Mouse (Mus musculus) myocyte (in vitro differentiated cells): ENCODE measurements around the gene Epb41.

Experiments used
- E2F4 ChIP-seq: IDR thresholded peaks from one replicate; pipeline ENCODE4 v1.6.1; 2011; ENCODE audit warnings: mild to moderate bottlenecking, control low read depth, moderate library complexity; ENCODE audit not compliant: insufficient read depth
- MAX ChIP-seq: IDR thresholded peaks from one replicate; pipeline ENCODE4 v1.6.1; 2011; ENCODE audit warnings: low read depth, mild to moderate bottlenecking, control low read depth
- POLR2A ChIP-seq: IDR thresholded peaks from one replicate; pipeline ENCODE4 v1.6.1; 2011; ENCODE audit warnings: low read depth, mild to moderate bottlenecking, control low read depth, moderate library complexity; ENCODE audit not compliant: insufficient read length
- POLR2AphosphoS2 ChIP-seq: IDR thresholded peaks from one replicate; pipeline ENCODE4 v1.6.1; 2011; ENCODE audit warnings: low read depth, control low read depth; ENCODE audit not compliant: insufficient read length
- USF1 ChIP-seq: IDR thresholded peaks from one replicate; pipeline ENCODE4 v1.6.1; 2011; ENCODE audit warnings: low read depth, mild to moderate bottlenecking, control low read depth, moderate library complexity

DNA sequence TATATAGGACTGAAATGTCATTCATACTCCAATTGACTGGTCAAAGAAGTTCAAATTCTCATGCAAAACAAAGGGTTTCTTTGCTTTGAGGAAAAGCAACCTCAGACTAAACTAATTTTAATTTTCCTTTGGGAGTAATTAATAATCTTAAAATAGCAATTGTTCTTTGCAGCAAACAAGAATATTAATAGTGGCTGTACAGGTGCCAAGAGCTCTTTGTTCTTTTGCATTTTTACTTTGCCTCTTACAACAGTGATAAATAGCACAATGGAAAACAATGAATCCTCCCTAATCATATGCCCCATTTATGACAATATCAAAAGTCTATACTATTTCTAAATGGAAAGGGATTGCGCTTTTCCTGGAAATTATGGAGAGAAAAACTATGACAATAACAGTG lies 47.3 kb downstream of the Epb41 start:
- TF ChIP-seq POLR2AphosphoS2 (no peak), POLR2A (no peak), USF1 (no peak), E2F4 (no peak), MAX (no peak)
